Mouse (Mus musculus) MEL (cell line): ENCODE results near the gene Psen1. TPM values are rescaled to one million over a fixed set of nuclear protein-coding genes. Genes with fewer than 3 reads are reported as not detected.

Experiments used
- DNase-seq: peaks from one replicate; pipeline ENCODE4 v3.0.0; 2011; ENCODE audit warnings: low read depth, low spot score
- H3K27ac ChIP-seq: 2 replicates; pipeline ENCODE4 v1.5.1; 2012; ENCODE audit warnings: low read depth, mild to moderate bottlenecking, control low read depth, low read length, moderate library complexity; ENCODE audit not compliant: control insufficient read depth
- H3K27me3 ChIP-seq, 2 experiments: fragments of 150-350 bp in 1 of 2; sonication (generic) in 1 of 2; 2 replicates each; pipeline ENCODE4 v1.6.1; 2012; ENCODE audit warnings: low read length in 2 of 2, mild to moderate bottlenecking in 2 of 2, improper control_type of control experiment in 1 of 2, moderate library complexity in 1 of 2; ENCODE audit not compliant: insufficient read depth in 2 of 2, control insufficient read depth in 1 of 2
- H3K36me3 ChIP-seq, 2 experiments: 2 replicates each; pipeline ENCODE4 v1.6.1; 2012 to 2014; ENCODE audit warnings: low read length in 2 of 2, improper control_type of control experiment in 1 of 2, inconsistent platforms in 1 of 2, mild to moderate bottlenecking in 1 of 2; ENCODE audit not compliant: insufficient read depth in 2 of 2, control insufficient read depth in 1 of 2
- H3K4me1 ChIP-seq, 2 experiments: fragments of 150-350 bp in 1 of 2; sonication (generic) in 1 of 2; 2 replicates each; pipeline ENCODE4 v1.6.1; 2012; ENCODE audit warnings: low read length in 2 of 2, improper control_type of control experiment in 1 of 2, mild to moderate bottlenecking in 1 of 2; ENCODE audit not compliant: insufficient read depth in 2 of 2, control insufficient read depth in 1 of 2
- H3K4me3 ChIP-seq, 2 experiments: fragments of 150-350 bp in 1 of 2; sonication (generic) in 1 of 2; 2 replicates each; pipeline ENCODE4 v1.5.1; 2012; ENCODE audit warnings: low read depth in 2 of 2, low read length in 2 of 2, mild to moderate bottlenecking in 2 of 2, moderate library complexity in 2 of 2, control low read depth in 1 of 2, improper control_type of control experiment in 1 of 2; ENCODE audit not compliant: control insufficient read depth in 1 of 2, insufficient read depth in 1 of 2
- H3K79me2 ChIP-seq: 2 replicates; pipeline ENCODE4 v1.6.1; 2012; ENCODE audit warnings: mild to moderate bottlenecking, low read length, moderate library complexity; ENCODE audit not compliant: control insufficient read depth, poor library complexity, insufficient read depth
- H3K9ac ChIP-seq: 2 replicates; pipeline ENCODE4 v1.6.1; 2012; ENCODE audit warnings: low read depth, mild to moderate bottlenecking, control low read depth, low read length, moderate library complexity; ENCODE audit not compliant: control insufficient read depth, poor library complexity, severe bottlenecking
- H3K9me3 ChIP-seq: fragments of 150-350 bp; sonication (generic); replicated peaks from 2 replicates; pipeline ENCODE4 v1.6.1; 2012; ENCODE audit warnings: mild to moderate bottlenecking, low read length, improper control_type of control experiment, moderate library complexity; ENCODE audit not compliant: insufficient read depth
- CHD1 ChIP-seq: IDR thresholded peaks from 2 replicates; pipeline ENCODE4 v1.6.1; 2012; ENCODE audit warnings: low read depth, mild to moderate bottlenecking, inconsistent platforms, low read length, improper control_type of control experiment
- CHD2 ChIP-seq: IDR thresholded peaks from 2 replicates; pipeline ENCODE4 v1.6.1; 2011; ENCODE audit warnings: low read length, improper control_type of control experiment
- ELF1 ChIP-seq: IDR thresholded peaks from 2 replicates; pipeline ENCODE4 v1.6.1; 2014; ENCODE audit warnings: low read depth, mild to moderate bottlenecking, inconsistent platforms, low read length, improper control_type of control experiment, moderate library complexity
- EP300 ChIP-seq, 2 experiments: IDR thresholded peaks; 2 replicates each; pipeline ENCODE4 v1.6.1; 2011; ENCODE audit warnings: improper control_type of control experiment in 2 of 2, low read length in 2 of 2, low read depth in 1 of 2, mild to moderate bottlenecking in 1 of 2
- HCFC1 ChIP-seq: IDR thresholded peaks from 2 replicates; pipeline ENCODE4 v1.6.1; 2012; ENCODE audit warnings: low read depth, mild to moderate bottlenecking, inconsistent platforms, low read length, improper control_type of control experiment, moderate library complexity
- KAT2A ChIP-seq: conservative IDR thresholded peaks from 2 replicates; pipeline ENCODE4 v1.6.1; 2012; ENCODE audit warnings: low read depth, low read length, improper control_type of control experiment, inconsistent platforms
- MAX ChIP-seq: IDR thresholded peaks from 2 replicates; pipeline ENCODE4 v1.6.1; 2011; ENCODE audit warnings: low read length, improper control_type of control experiment
- NRF1 ChIP-seq: IDR thresholded peaks from 2 replicates; pipeline ENCODE4 v1.6.1; 2014; ENCODE audit warnings: low read depth, mild to moderate bottlenecking, inconsistent platforms, low read length, improper control_type of control experiment, moderate library complexity; ENCODE audit not compliant: poor library complexity, insufficient read depth, severe bottlenecking
- POLR2AphosphoS5 ChIP-seq: IDR thresholded peaks from 2 replicates; pipeline ENCODE4 v1.6.1; 2012; ENCODE audit warnings: low read depth, borderline replicate concordance, mild to moderate bottlenecking, inconsistent platforms, low read length, moderate library complexity, mixed read lengths
- RCOR1 ChIP-seq: IDR thresholded peaks from 2 replicates; pipeline ENCODE4 v1.6.1; 2012; ENCODE audit warnings: low read depth, mild to moderate bottlenecking, inconsistent platforms, low read length, improper control_type of control experiment
- TBP ChIP-seq: IDR thresholded peaks from 2 replicates; pipeline ENCODE4 v1.8.0; 2011; ENCODE audit warnings: low read depth, low read length, improper control_type of control experiment
- UBTF ChIP-seq: IDR thresholded peaks from 2 replicates; pipeline ENCODE4 v1.6.1; 2012; ENCODE audit warnings: low read depth, mild to moderate bottlenecking, inconsistent platforms, low read length, improper control_type of control experiment, moderate library complexity, borderline replicate concordance; ENCODE audit not compliant: insufficient read depth
- USF2 ChIP-seq, 2 experiments: IDR thresholded peaks; 2 replicates each; pipeline ENCODE4 v1.6.1; 2011 to 2012; ENCODE audit warnings: improper control_type of control experiment in 2 of 2, low read length in 2 of 2, borderline replicate concordance in 1 of 2, inconsistent platforms in 1 of 2, low read depth in 1 of 2, mild to moderate bottlenecking in 1 of 2; ENCODE audit not compliant: insufficient read depth in 1 of 2
- ZC3H11A ChIP-seq: IDR thresholded peaks from 2 replicates; pipeline ENCODE4 v1.6.1; 2012; ENCODE audit warnings: low read depth, mild to moderate bottlenecking, inconsistent platforms, low read length, improper control_type of control experiment
- ZKSCAN1 ChIP-seq: IDR thresholded peaks from 2 replicates; pipeline ENCODE4 v1.6.1; 2012; ENCODE audit warnings: low read depth, mild to moderate bottlenecking, inconsistent platforms, low read length, improper control_type of control experiment, moderate library complexity
- ZMIZ1 ChIP-seq: IDR thresholded peaks from 2 replicates; pipeline ENCODE4 v1.6.1; 2012; ENCODE audit warnings: low read depth, mild to moderate bottlenecking, inconsistent platforms, low read length, improper control_type of control experiment, moderate library complexity
- polyA plus RNA-seq, 2 experiments: library from polyadenylated mRNA; stranded (reverse) in 1 of 2; unstranded in 1 of 2; fragments of >175 nt in 1 of 2; fragments of >200 nt in 1 of 2; gene quantifications; 2 replicates each; pipeline versions ENCODE4 v1.2.1 to v1.2.4; 2012; ENCODE audit warnings: low replicate concordance in 2 of 2, low read depth in 1 of 2; ENCODE audit not compliant: insufficient read length in 2 of 2, insufficient read depth in 1 of 2, missing spikeins in 1 of 2
- total RNA-seq: library from RNA; depleted of rRNA; stranded (reverse); fragments of 300-350 nt; gene quantifications from 2 replicates; pipeline ENCODE4 v1.2.3, GENCODE M21; 2012

Psen1 gene
- total and polyA plus RNA-seq, 3 experiments, result 45.4 to 63.5 TPM; not detected in 1

- Histone ChIP-seq H3K79me2 (no peaks in the 10 kb centered on the region), H3K9ac (no peak overlapping the region), H3K36me3 (no peaks in the 10 kb centered on the region), H3K4me1 (no peaks in the 10 kb centered on the region), H3K9me3 (no peaks in the 10 kb centered on the region), H3K27ac (no peak overlapping the region), H3K4me3 (no peak overlapping the region), H3K27me3 (no peaks in the 10 kb centered on the region; a peak in 1 of 4 replicates)
- no peak for DNase-seq
- TF ChIP-seq RCOR1 (no peak), ELF1 (no peak)
Measured at GRCm38 (mm10) chr12:83743712-83744111, 55.8 kb downstream of the Psen1 start.

GRCm38 (mm10) chr12:83749186-83749585, 61.2 kb downstream of the Psen1 start:
- Histone ChIP-seq H3K4me3 (no peak overlapping the region), H3K27ac (no peak overlapping the region)
- TF ChIP-seq MAX, result no peak
- no peak for TF ChIP-seq CHD1
- no peak for TF ChIP-seq UBTF
- TF ChIP-seq USF2 (IDR thresholded peaks at IDR 0.05; ENCODE audit: borderline replicate concordance in 1 of 2, insufficient read depth in 1 of 2, low read depth in 1 of 2, low read length in 2 of 2), result no peak
- TF ChIP-seq POLR2AphosphoS5, result no peak
- TF ChIP-seq, all 39 proteins: peak for 0
- H3K27me3 ChIP-seq, result no peaks in the 10 kb centered on the region; a peak in 1 of 4 replicates
- DNase-seq, result no peak
- no peak overlapping the region for H3K9ac ChIP-seq
- H3K36me3 ChIP-seq, result no peaks in the 10 kb centered on the region
- H3K9me3 ChIP-seq, result no peaks in the 10 kb centered on the region
- no peaks in the 10 kb centered on the region for H3K79me2 ChIP-seq
- no peaks in the 10 kb centered on the region for H3K4me1 ChIP-seq

- TF ChIP-seq EP300 (IDR thresholded peaks at IDR 0.05; ENCODE audit: low read depth in 1 of 2, low read length in 2 of 2) (no peak), ZC3H11A (no peak), NRF1 (no peak), UBTF (no peak), TBP (no peak), KAT2A (no peak), ZMIZ1 (no peak), CHD1 (no peak), ZKSCAN1 (no peak), HCFC1 (no peak), CHD2 (no peak)
- Histone ChIP-seq H3K9me3 (no peaks in the 10 kb centered on the region), H3K4me3 (no peak overlapping the region), H3K27ac (no peak overlapping the region), H3K9ac (no peak overlapping the region), H3K27me3 (no peaks in the 10 kb centered on the region), H3K4me1 (no peaks in the 10 kb centered on the region), H3K79me2 (no peaks in the 10 kb centered on the region), H3K36me3 (no peaks in the 10 kb centered on the region)
- DNase-seq, result no peak
Measured at GRCm38 (mm10) chr12:83752495-83752894, 64.5 kb downstream of the Psen1 start.
